Mouse (Mus musculus) layer of hippocampus, adult 11-12 months (tissue): Measurements from ENCODE around the gene Mier2.

ENCODE experiments used
- DNase-seq: peaks from one replicate; pipeline ENCODE4 v3.0.0; 2022; ENCODE audit warnings: low spot score

Mier2 gene

DNA sequence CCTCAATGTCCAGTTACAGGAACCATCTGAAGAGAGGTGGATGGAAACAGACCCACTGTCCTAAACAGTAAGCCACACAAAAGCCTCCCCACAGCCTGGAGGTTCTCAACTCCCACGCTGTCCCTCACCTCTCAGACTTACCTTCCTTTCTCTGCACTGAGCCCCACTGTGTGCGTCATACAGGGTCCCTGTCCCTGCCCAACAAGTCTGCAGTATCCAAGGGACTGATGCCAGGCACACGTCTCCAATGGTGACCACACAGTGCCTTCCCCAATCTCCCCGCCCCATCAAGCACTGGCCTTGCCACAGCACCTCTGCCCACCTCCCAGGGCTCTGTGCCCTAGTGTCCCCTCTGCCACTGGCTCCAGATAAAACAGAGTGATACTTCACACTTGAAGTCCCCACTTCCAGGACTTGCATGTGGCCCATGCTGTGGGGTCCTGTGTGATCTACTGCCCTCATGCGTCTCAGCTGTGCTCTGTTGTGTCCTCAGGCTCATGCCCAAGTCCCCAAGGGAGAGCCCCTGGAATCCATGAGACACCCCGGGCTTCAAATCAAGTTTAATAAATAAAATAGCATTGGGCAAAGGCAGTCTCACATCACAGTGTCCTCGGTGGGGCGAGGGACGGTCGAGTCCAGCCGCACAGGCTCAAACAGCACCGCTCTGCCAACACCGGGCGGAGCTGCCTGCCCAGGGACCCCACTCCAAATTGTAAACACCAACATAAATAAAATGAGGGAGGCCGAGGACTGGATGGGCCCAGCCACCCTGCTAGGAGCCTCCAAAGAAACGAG lies 15.1 kb downstream of the Mier2 start:
- no peak for DNase-seq

GRCm38 (mm10) chr10:79538873-79539272 lies 16.1 kb downstream of the Mier2 start:
- no peak for DNase-seq

DNA sequence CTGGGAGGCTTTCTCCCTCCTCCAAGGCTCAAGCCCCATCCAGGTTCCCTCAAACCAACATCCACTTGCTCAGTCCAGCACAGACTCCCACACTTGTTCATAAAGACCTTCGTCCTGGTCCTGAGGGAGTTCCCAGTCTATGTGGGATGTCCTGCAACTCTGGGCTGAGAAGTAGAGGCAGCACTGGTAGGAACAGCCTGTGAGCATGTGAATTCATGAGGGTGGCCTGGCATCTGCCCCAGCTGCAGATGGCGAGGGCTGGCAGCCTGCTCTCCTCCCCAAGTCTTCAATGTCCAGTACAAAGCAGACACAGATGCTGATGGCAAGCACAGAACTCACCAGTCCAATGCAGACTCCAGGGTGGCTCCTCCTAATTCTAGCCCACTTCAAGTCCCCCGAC lies 16.7 kb downstream of the Mier2 start:
- peak; percentile 61 for DNase-seq

DNA sequence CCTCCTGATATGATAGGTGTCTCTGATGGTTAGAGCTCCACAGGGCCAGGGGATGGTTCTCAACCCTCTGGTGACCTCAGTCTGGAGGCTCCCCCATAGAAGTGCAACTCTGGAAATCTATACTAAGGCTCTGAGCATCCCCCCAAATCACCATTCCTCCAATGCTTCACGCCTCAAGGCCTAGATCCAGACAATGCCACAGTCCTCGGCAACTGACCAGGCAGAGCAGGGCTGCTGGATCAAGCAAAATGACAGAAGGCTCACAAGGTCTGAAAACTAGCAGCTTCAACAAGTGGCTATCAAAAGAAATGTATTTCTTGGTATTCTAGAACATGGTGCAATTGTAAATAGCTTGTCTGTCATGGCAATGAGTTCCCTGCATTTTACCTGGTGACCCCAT lies 17.2 kb downstream of the Mier2 start:
- no peak for DNase-seq

GRCm38 (mm10) chr10:79537271-79537670 lies 17.7 kb downstream of the Mier2 start:
- no peak for DNase-seq

DNA sequence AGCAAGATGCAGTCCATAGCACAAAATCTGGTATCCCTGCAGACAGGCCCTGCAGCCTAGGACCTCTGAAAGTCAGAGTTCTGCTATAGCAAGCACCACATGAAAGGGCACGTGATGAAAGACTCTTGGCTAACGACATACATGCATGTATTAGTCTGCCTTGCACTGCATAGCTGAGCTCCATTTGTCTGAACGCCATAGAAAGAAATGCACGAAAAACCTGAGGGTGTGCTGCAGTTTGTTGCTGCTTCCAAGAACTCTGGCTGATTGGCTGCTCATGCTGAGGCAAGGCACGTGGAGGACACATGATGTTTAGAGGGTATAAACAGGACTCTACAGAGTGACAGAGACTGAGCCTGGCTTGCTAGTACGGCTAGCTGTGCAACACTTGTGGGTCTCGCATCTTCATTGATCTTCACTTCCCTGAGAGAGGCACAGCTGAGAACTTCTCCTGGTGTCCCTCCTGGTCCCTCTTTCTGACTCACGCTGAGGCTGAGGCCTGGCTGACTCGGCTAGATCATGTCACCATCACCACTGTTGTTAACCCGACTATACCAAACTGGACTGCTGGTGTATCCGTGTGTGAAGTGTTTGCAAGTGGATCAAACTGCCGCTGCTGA lies 18.4 kb downstream of the Mier2 start:
- DNase-seq: no peak

- DNase-seq: no peak
These were observed 19.6 kb downstream of the Mier2 start for GRCm38 (mm10) chr10:79535431-79535830.

- no peak for DNase-seq
These were observed 20.6 kb downstream of the Mier2 start for GRCm38 (mm10) chr10:79534426-79534825.

GRCm38 (mm10) chr10:79533126-79533911 lies 21.7 kb downstream of the Mier2 start, which contains the start of gene Plpp2:
TSS of gene Plpp2 (minus strand) at chr10:79533796.
- DNase-seq: peak; percentile 71

GRCm38 (mm10) chr10:79532678-79533077 lies 22.3 kb downstream of the Mier2 start:
- DNase-seq: peak; percentile 3

- DNase-seq: no peak
These were observed 23.4 kb downstream of the Mier2 start for GRCm38 (mm10) chr10:79531593-79531992.

- no peak for DNase-seq
These were observed 24.3 kb downstream of the Mier2 start for GRCm38 (mm10) chr10:79530721-79531120.

- DNase-seq: no peak
These were observed 24.8 kb downstream of the Mier2 start for GRCm38 (mm10) chr10:79530241-79530640.

DNA sequence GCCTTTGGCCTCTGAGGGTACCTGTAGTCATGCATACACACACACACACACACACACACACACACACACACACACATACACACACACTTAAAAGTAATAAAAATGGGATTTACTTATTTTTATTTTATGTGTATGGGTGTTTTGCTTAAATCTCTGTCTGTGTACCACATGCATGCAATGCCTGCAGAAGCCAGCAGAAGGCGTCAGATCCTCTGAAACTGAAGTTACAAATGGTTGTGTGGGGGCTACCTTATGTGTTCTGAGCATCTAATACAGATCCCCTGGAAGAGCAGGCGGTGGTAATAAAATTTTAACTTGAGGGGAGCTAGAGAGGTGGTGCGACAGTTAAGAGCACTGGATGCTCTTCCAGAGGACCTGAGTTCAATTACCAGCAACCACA lies 26.9 kb downstream of the Mier2 start:
- no peak for DNase-seq

DNA sequence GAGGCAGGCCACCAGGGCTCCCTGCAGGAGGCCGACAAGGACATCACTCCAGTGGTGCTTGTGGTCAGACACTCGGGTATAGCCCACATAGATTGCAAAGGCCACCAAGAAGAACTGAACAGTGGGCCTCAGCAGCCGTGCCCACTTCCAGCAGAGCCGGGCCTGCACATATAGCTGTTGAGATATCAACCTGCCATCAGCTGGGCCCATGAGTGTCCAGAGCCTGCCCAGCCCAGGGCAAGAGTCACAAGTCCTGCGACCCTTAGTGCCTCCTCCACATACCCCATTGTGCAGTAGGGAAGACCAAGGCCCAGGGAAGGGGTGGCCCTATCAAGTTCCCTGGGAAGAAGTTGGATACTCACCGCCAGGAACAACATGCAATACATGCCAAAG lies 27.6 kb downstream of the Mier2 start:
- no peak for DNase-seq

GRCm38 (mm10) chr10:79526661-79527452 lies 28.1 kb downstream of the Mier2 start:
- DNase-seq: no peak

- no peak for DNase-seq
These were observed 29.3 kb downstream of the Mier2 start for GRCm38 (mm10) chr10:79525456-79526325.

DNA sequence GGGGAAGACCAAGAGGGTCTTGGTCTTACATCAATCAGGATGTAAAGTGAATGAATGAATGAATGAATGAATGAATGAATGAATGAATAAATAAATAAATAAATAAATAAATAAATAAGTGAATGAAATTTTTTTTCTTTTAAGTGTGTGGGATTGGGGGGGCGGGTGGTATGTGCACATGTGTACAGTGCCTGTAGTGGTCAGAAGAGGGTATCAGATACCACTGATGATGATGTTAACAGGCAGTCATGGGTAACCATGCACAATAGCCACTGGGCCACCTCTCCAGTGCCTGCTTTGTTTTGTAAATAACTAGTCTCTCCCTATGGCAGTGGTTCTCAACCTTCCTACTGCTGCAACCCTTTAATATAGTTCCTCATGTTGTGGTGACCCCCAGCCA lies 30.6 kb downstream of the Mier2 start:
- DNase-seq: no peak

GRCm38 (mm10) chr10:79506709-79507108 lies 48.3 kb downstream of the Mier2 start:
- DNase-seq: no peak

DNA sequence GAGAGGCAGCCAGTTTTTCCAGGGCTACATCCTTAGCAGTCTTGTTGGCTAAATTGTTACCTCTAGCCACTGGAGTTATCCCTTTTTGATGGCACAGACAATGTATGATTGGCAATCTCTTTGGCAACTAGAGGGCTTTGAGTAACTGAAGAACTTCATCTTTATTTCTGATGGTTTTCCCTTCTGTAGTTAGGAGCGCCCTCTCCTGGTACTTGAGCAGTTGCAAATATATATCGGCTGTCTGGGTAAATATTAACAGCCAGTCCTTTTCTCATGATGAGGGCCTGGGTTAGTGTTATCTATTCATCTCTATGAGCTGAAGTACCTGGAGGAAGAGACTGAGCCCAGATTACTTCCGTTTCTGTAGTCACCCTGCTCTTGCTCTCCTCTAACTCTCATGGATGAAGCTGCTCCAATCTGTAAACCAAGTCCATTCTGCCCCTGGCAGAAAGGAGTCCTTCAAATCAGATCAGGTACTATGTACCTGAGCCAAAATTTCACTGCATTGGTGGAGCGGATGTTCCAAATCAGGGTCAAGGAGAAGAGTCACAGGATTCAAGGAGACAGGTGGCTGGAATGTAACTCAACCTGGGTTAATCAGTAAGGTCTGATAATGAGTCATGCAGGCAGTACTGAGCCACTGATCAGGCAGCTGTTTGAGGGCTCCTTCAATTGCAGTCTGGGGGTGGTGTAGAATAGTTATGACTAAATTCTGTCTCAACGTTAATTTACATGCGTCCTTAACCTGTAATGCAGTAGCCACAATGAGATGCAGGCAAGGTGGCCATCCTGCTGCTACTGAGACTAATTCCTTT lies 52.0 kb downstream of the Mier2 start:
- DNase-seq: no peak
